Mouse (Mus musculus): ENCODE measurements around the gene Acaca. TPM values are rescaled to one million over a fixed set of nuclear protein-coding genes. Genes with fewer than 3 reads are reported as not detected.

Acaca gene
- polyA plus RNA-seq, 1 experiment = 0.41 TPM

DNA sequence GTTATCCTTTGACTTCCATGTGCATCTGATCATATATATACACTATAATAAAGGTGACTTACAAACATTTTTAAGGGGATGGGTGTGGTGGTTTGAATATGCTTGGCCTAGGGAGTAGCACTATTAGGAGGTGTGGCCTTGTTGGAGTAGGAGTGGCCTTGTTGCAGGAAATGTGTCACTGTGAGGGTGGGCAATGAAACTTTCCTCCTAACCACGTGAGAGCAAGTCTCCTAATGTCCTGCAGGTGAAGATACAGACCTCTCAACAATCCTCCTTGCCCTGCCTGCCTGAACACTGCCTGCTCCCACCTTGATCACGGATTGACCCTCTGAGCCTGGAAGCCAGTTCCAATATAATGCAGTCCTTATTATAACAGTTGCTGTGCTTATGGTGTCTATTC lies 22.3 kb upstream of the Acaca start:
- H3K4me3 ChIP-seq (replicated peaks) = no peak overlapping the region
- no peak for TF ChIP-seq GATA1 (IDR thresholded peaks at IDR 0.05; ENCODE audit: low read length)
- no peak for TF ChIP-seq TAL1 (IDR thresholded peaks at IDR 0.05; ENCODE audit: low read length)
- H3K9me3 ChIP-seq (ENCODE audit: control insufficient read depth, low read length) = no peaks in the 10 kb centered on the region
- peaks cover 79% of the 10 kb centered on the region for H3K36me3 ChIP-seq (ENCODE audit: control insufficient read depth)
- H3K27me3 ChIP-seq (ENCODE audit: control insufficient read depth) = no peaks in the 10 kb centered on the region
- H3K4me1 ChIP-seq (ENCODE audit: control insufficient read depth) = peaks cover 2% of the 10 kb centered on the region; the same call in 1 of the 2 replicates

DNA sequence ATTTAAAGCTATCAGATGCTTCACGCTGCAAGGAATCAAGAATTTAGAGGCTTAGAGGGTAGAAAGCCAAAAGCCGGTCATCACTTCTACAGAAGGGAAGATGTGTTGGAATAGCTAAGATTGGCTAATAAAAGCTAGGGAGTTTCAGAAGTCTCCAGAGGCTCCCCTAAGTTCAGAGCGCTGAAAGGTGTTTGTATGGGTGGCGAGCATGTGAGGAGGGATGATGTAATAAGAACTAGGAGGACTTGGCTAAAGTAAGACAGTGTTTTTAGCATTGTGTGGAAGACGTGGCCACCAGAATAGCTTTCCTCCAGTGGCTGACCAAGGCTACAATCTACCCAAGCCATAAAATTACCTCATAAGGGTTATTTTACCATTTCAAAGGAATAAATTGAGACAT lies 15.8 kb upstream of the Acaca start:
- Histone ChIP-seq H3K4me3 (replicated peaks) (no peak overlapping the region), H3K27me3 (ENCODE audit: control insufficient read depth) (no peaks in the 10 kb centered on the region), H3K4me1 (ENCODE audit: control insufficient read depth) (peaks cover 3% of the 10 kb centered on the region), H3K9me3 (ENCODE audit: control insufficient read depth, low read length) (no peaks in the 10 kb centered on the region), H3K36me3 (ENCODE audit: control insufficient read depth) (peaks cover 46% of the 10 kb centered on the region)
- TF ChIP-seq TAL1 (IDR thresholded peaks at IDR 0.05; ENCODE audit: low read length) (no peak), GATA1 (IDR thresholded peaks at IDR 0.05; ENCODE audit: low read length) (no peak)

DNA sequence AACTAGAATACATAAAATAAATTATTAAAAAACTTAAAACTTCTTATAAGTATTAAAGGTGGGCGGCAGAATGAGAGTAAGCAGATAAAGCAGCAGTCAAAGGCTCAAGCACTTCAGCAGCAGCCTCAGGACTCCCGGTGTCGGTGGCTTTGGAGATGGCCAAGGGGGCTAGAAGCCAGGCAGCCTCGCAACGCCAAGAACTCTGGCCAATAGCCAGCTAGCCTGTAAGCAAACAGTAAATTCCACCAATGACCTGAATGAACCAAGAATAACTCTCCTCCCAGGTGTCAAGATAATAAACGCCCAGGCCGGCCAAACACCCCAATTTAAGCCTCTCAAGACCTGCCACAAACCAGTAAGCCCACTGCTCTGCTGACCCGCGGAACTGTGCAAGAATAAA lies 13.8 kb upstream of the Acaca start:
- Histone ChIP-seq H3K4me1 (ENCODE audit: control insufficient read depth) (peaks cover 3% of the 10 kb centered on the region), H3K4me3 (replicated peaks) (no peak overlapping the region), H3K27me3 (ENCODE audit: control insufficient read depth) (no peaks in the 10 kb centered on the region), H3K36me3 (ENCODE audit: control insufficient read depth) (peaks cover 46% of the 10 kb centered on the region), H3K9me3 (ENCODE audit: control insufficient read depth, low read length) (no peaks in the 10 kb centered on the region)
- TF ChIP-seq TAL1 (IDR thresholded peaks at IDR 0.05; ENCODE audit: low read length) = no peak

GRCm38 (mm10) chr11:84116221-84116620 lies 13.3 kb upstream of the Acaca start:
- H3K4me1 ChIP-seq (ENCODE audit: control insufficient read depth) = peaks cover 5% of the 10 kb centered on the region
- H3K4me3 ChIP-seq (replicated peaks) = no peak overlapping the region
- H3K36me3 ChIP-seq (ENCODE audit: control insufficient read depth) = peaks cover 49% of the 10 kb centered on the region
- no peak for TF ChIP-seq TAL1 (IDR thresholded peaks at IDR 0.05; ENCODE audit: low read length)
- no peak for TF ChIP-seq GATA1 (IDR thresholded peaks at IDR 0.05; ENCODE audit: low read length)
- H3K27me3 ChIP-seq (ENCODE audit: control insufficient read depth) = no peaks in the 10 kb centered on the region
- H3K9me3 ChIP-seq (ENCODE audit: control insufficient read depth, low read length) = no peaks in the 10 kb centered on the region

GRCm38 (mm10) chr11:84117431-84117830 lies 12.0 kb upstream of the Acaca start:
- no peak for TF ChIP-seq GATA1 (IDR thresholded peaks at IDR 0.05; ENCODE audit: low read length)
- TF ChIP-seq TAL1 (IDR thresholded peaks at IDR 0.05; ENCODE audit: low read length) = no peak
- Histone ChIP-seq H3K27me3 (ENCODE audit: control insufficient read depth) (no peaks in the 10 kb centered on the region), H3K4me3 (replicated peaks) (no peak overlapping the region), H3K9me3 (ENCODE audit: control insufficient read depth, low read length) (no peaks in the 10 kb centered on the region), H3K4me1 (ENCODE audit: control insufficient read depth) (peaks cover 10% of the 10 kb centered on the region), H3K36me3 (ENCODE audit: control insufficient read depth) (peaks cover 56% of the 10 kb centered on the region)

- H3K36me3 ChIP-seq (ENCODE audit: control insufficient read depth) = peaks cover 70% of the 10 kb centered on the region
- no peak overlapping the region for H3K4me3 ChIP-seq (replicated peaks)
- TF ChIP-seq TAL1 (IDR thresholded peaks at IDR 0.05; ENCODE audit: low read length) = no peak
- no peak for TF ChIP-seq GATA1 (IDR thresholded peaks at IDR 0.05; ENCODE audit: low read length)
- H3K27me3 ChIP-seq (ENCODE audit: control insufficient read depth) = no peaks in the 10 kb centered on the region
- peaks cover 8% of the 10 kb centered on the region for H3K4me1 ChIP-seq (ENCODE audit: control insufficient read depth)
- H3K9me3 ChIP-seq (ENCODE audit: control insufficient read depth, low read length) = no peaks in the 10 kb centered on the region
Observed at GRCm38 (mm10) chr11:84121051-84121956, 8.2 kb upstream of the Acaca start.

DNA sequence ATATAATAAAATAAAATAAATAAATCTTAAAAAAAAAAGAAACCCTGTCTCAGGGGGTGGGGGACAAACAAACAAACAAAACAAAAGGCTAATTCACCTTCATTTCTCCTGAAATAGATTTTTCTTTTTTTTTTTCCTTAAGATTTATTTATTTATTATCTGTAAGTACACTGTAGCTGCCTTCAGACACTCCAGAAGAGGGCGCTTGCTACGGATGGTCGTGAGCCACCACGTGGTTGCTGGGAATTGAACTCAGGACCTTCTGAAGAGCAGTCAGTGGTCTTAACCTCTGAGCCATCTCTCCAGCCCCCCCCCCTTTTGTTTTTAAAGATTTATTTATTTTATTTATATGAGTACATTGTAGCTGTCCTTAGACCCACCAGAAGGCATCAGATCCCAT lies 1.5 kb upstream of the Acaca start:
- H3K27me3 ChIP-seq (ENCODE audit: control insufficient read depth) = peaks cover 23% of the 10 kb centered on the region
- H3K4me3 ChIP-seq (replicated peaks) = no peak overlapping the region
- H3K9me3 ChIP-seq (ENCODE audit: control insufficient read depth, low read length) = no peaks in the 10 kb centered on the region
- H3K36me3 ChIP-seq (ENCODE audit: control insufficient read depth) = peaks cover 28% of the 10 kb centered on the region
- H3K4me1 ChIP-seq (ENCODE audit: control insufficient read depth) = peaks cover 16% of the 10 kb centered on the region
- TF ChIP-seq TAL1 (IDR thresholded peaks at IDR 0.05; ENCODE audit: low read length) (no peak), GATA1 (IDR thresholded peaks at IDR 0.05; ENCODE audit: low read length) (no peak)

GRCm38 (mm10) chr11:84129799-84130185 lies 320 bp downstream of the Acaca start:
- no peak for TF ChIP-seq GATA1 (IDR thresholded peaks at IDR 0.05; ENCODE audit: low read length)
- no peak for TF ChIP-seq TAL1 (IDR thresholded peaks at IDR 0.05; ENCODE audit: low read length)
- Histone ChIP-seq H3K4me1 (ENCODE audit: control insufficient read depth) (peaks cover 16% of the 10 kb centered on the region), H3K36me3 (ENCODE audit: control insufficient read depth) (peaks cover 19% of the 10 kb centered on the region), H3K4me3 (replicated peaks) (peak overlapping the region; percentile 84), H3K27me3 (ENCODE audit: control insufficient read depth) (peaks cover 23% of the 10 kb centered on the region), H3K9me3 (ENCODE audit: control insufficient read depth, low read length) (no peaks in the 10 kb centered on the region)

DNA sequence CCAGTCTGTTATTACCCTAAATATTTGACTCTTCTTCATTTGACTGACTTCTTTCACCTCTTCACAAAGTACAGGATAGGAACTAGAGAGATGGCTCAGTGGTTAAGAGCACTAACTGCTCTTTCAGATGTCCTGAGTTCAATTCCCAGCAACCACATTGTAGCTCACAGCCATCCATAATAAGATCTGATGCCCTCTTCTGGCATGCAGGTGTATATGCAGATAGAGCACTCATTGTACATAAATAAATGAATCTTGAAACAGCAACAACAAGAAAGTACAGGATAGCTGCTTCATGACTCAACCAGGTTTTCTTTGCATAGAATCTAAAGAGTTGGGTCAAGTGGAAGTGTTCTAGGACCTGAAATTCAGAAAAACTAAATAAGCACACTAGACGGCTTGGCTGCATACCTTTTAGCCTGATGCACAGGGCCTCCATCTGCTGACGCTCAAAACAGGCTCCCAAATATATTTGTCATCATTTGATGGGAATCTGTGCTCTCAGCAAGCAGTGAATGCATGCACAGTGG lies 4.9 kb downstream of the Acaca start:
- TF ChIP-seq TAL1 (IDR thresholded peaks at IDR 0.05; ENCODE audit: low read length) (no peak), GATA1 (IDR thresholded peaks at IDR 0.05; ENCODE audit: low read length) (no peak)
- no peaks in the 10 kb centered on the region for H3K36me3 ChIP-seq (ENCODE audit: control insufficient read depth)
- no peaks in the 10 kb centered on the region for H3K9me3 ChIP-seq (ENCODE audit: control insufficient read depth, low read length)
- H3K27me3 ChIP-seq (ENCODE audit: control insufficient read depth) = peaks cover 26% of the 10 kb centered on the region
- peaks cover 6% of the 10 kb centered on the region for H3K4me1 ChIP-seq (ENCODE audit: control insufficient read depth)
- no peak overlapping the region for H3K4me3 ChIP-seq (replicated peaks)

All from erythroblast, embryonic 14.5 days (primary cell).